Mouse (Mus musculus): ENCODE results near the gene Tstd1. TPM values are rescaled to one million over a fixed set of nuclear protein-coding genes. Genes with fewer than 3 reads are reported as not detected.
A peak's percentile ranks its signal among the peaks of the same experiment; 100 is the strongest.

The Tstd1 gene
- polyA plus RNA-seq (2015; fragmentation: Nextera tagmentation; extraction: Ambion mirVana), result 7.1 and 7.8 TPM in 2 replicates

DNA sequence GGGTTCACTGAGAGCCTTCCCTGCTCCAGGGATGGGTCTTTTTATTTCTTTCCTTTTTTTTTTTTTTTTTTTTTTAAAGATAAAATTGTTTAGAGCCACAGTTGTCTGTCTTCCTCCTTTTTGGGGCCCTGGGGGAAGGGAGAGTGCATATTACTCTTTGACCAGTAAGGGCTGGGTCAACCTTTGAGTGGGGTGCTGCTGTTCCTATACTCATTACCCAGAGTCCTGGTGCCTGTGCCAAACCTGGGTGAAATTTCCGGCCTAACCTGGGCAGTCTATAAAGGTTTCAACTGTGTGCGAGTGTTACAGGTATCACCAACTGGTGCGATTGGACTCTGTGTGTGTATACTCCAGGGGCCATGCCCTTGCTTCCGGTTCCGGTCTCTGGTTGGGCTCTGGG, at the start of gene Tstd1:
TSS of gene Tstd1 (plus strand) at position 213 of the 400 bp plus-strand sequence.
- no peaks in the 10 kb centered on the region; the same call in 1 of the 2 replicates for H3K36me3 ChIP-seq (ENCODE audit: insufficient read depth, low read length)
- 65% methylated on average over 5 of the region's 5 CpGs for WGBS

GRCm38 (mm10) chr1:171369845-171370556, 48.7 kb upstream of the Tstd1 start, which contains the start of gene Nectin4:
Gene Nectin4, plus strand, starts transcription at chr1:171370099.
- DNase-seq (ENCODE audit: low spot score) (peak; percentile 81), ATAC-seq (peak; percentile 90)
- TF ChIP-seq CTCF (IDR thresholded peaks at IDR 0.05), result no peak
- TF ChIP-seq EP300 (IDR thresholded peaks at IDR 0.05), result no peak
- Histone ChIP-seq H3K9ac (replicated peaks; ENCODE audit: low read depth) (peak within 1 kb of the TSS; percentile 9), H3K4me1 (ENCODE audit: insufficient read depth, low read depth, low read length) (peaks cover 4% of the 10 kb centered on the region; the same call in 1 of the 2 replicates), H3K4me2 (replicated peaks; ENCODE audit: low read depth, low read length) (peak within 1 kb of the TSS; percentile 36), H3K9me3 (ENCODE audit: low read length) (no peaks in the 10 kb centered on the region), H3K4me3 (ENCODE audit: low read depth, low read length) (peak within 1 kb of the TSS; percentile 8; the same call in 1 of the 2 replicates), H3K27ac (ENCODE audit: low read length) (peak within 1 kb of the TSS; percentile 89), H3K36me3 (ENCODE audit: insufficient read depth, low read length) (no peaks in the 10 kb centered on the region), H3K27me3 (replicated peaks; ENCODE audit: insufficient read depth, low read length) (no peaks in the 10 kb centered on the region)
- WGBS, result 19% methylated on average over 20 of the region's 20 CpGs

More for the DNA sequence above, at the start of gene Tstd1:
- H3K4me2 ChIP-seq (replicated peaks; ENCODE audit: low read depth, low read length), result no peak within 1 kb of the TSS
- ATAC-seq, result no peak
- TF ChIP-seq EP300 (IDR thresholded peaks at IDR 0.05) (no peak), CTCF (IDR thresholded peaks at IDR 0.05) (no peak)
- no peaks in the 10 kb centered on the region for H3K4me1 ChIP-seq (ENCODE audit: insufficient read depth, low read depth, low read length)
- no peak within 1 kb of the TSS for H3K9ac ChIP-seq (replicated peaks; ENCODE audit: low read depth)
- no peak within 1 kb of the TSS for H3K4me3 ChIP-seq (ENCODE audit: low read depth, low read length)
- no peak for DNase-seq (ENCODE audit: low spot score)
- H3K27me3 ChIP-seq (replicated peaks; ENCODE audit: insufficient read depth, low read length), result no peaks in the 10 kb centered on the region
- no peaks in the 10 kb centered on the region for H3K9me3 ChIP-seq (ENCODE audit: low read length)
- H3K27ac ChIP-seq (ENCODE audit: low read length), result no peak within 1 kb of the TSS

- Histone ChIP-seq H3K36me3 (ENCODE audit: insufficient read depth, low read length) (no peaks in the 10 kb centered on the region), H3K27me3 (replicated peaks; ENCODE audit: insufficient read depth, low read length) (no peaks in the 10 kb centered on the region), H3K4me3 (ENCODE audit: low read depth, low read length) (no peak overlapping the region), H3K9me3 (ENCODE audit: low read length) (no peaks in the 10 kb centered on the region), H3K4me2 (replicated peaks; ENCODE audit: low read depth, low read length) (0 out of 2 replicates have a peak overlapping the region, but pooled peaks have one; percentile 8), H3K27ac (ENCODE audit: low read length) (no peak overlapping the region), H3K4me1 (ENCODE audit: insufficient read depth, low read depth, low read length) (peaks cover 4% of the 10 kb centered on the region; the same call in 1 of the 2 replicates), H3K9ac (replicated peaks; ENCODE audit: low read depth) (no peak overlapping the region)
- 61% methylated on average over 3 of the region's 3 CpGs for WGBS
- no peak for ATAC-seq
- no peak for DNase-seq (ENCODE audit: low spot score)
- TF ChIP-seq EP300 (IDR thresholded peaks at IDR 0.05), result no peak
- TF ChIP-seq CTCF (IDR thresholded peaks at IDR 0.05), result no peak
Observed at GRCm38 (mm10) chr1:171372880-171373279, 45.8 kb upstream of the Tstd1 start.

- TF ChIP-seq CTCF (IDR thresholded peaks at IDR 0.05) (no peak), EP300 (IDR thresholded peaks at IDR 0.05) (no peak)
- H3K27me3 ChIP-seq (replicated peaks; ENCODE audit: insufficient read depth, low read length), result no peaks in the 10 kb centered on the region
- ATAC-seq (no peak), DNase-seq (ENCODE audit: low spot score) (no peak)
- H3K9ac ChIP-seq (replicated peaks; ENCODE audit: low read depth), result no peak overlapping the region
- H3K4me3 ChIP-seq (ENCODE audit: low read depth, low read length), result no peak overlapping the region
- H3K4me2 ChIP-seq (replicated peaks; ENCODE audit: low read depth, low read length), result no peak overlapping the region
- no peak overlapping the region for H3K27ac ChIP-seq (ENCODE audit: low read length)
- 6% methylated on average over 4 of the region's 4 CpGs for WGBS
- peaks cover 4% of the 10 kb centered on the region; the same call in 1 of the 2 replicates for H3K4me1 ChIP-seq (ENCODE audit: insufficient read depth, low read depth, low read length)
- no peaks in the 10 kb centered on the region for H3K36me3 ChIP-seq (ENCODE audit: insufficient read depth, low read length)
- no peaks in the 10 kb centered on the region for H3K9me3 ChIP-seq (ENCODE audit: low read length)
Observed at GRCm38 (mm10) chr1:171373946-171374345, 44.7 kb upstream of the Tstd1 start.

- Histone ChIP-seq H3K4me2 (replicated peaks; ENCODE audit: low read depth, low read length) (no peak overlapping the region), H3K9ac (replicated peaks; ENCODE audit: low read depth) (no peak overlapping the region), H3K4me3 (ENCODE audit: low read depth, low read length) (no peak overlapping the region), H3K4me1 (ENCODE audit: insufficient read depth, low read depth, low read length) (no peaks in the 10 kb centered on the region; the same call in 1 of the 2 replicates), H3K9me3 (ENCODE audit: low read length) (no peaks in the 10 kb centered on the region), H3K27me3 (replicated peaks; ENCODE audit: insufficient read depth, low read length) (no peaks in the 10 kb centered on the region), H3K27ac (ENCODE audit: low read length) (peak overlapping the region; percentile 43; the same call in 1 of the 2 replicates), H3K36me3 (ENCODE audit: insufficient read depth, low read length) (no peaks in the 10 kb centered on the region)
- ATAC-seq, result peak; percentile 95
- 36% methylated on average over 9 of the region's 9 CpGs for WGBS
- peak; percentile 89 for DNase-seq (ENCODE audit: low spot score)
- TF ChIP-seq EP300 (IDR thresholded peaks at IDR 0.05), result peak; percentile 71
- TF ChIP-seq CTCF (IDR thresholded peaks at IDR 0.05), result no peak
Observed at GRCm38 (mm10) chr1:171375646-171376097, 43.0 kb upstream of the Tstd1 start.

DNA sequence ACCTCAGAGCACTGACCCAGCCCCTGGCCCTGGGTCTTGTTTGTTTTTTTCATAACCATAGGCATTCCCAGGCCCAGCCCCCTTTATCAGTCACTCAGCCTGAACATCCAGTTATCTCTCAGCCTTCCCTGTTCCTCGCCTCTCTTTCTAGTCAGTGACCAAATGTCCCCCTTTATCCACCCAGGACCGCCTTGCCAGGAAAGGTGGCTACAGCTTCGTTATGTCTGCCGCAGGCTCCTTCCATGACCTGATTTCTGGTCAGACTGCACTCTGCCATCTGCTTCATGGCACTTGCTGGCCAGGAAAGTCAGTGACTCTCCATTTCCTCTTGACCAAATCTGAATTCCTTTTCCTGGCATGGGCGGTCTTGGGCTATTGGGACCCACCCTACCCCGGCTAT, 40.4 kb upstream of the Tstd1 start:
- TF ChIP-seq CTCF (IDR thresholded peaks at IDR 0.05) (no peak), EP300 (IDR thresholded peaks at IDR 0.05) (no peak)
- no peaks in the 10 kb centered on the region for H3K9me3 ChIP-seq (ENCODE audit: low read length)
- DNase-seq (ENCODE audit: low spot score) (no peak), ATAC-seq (no peak)
- no peak overlapping the region for H3K4me2 ChIP-seq (replicated peaks; ENCODE audit: low read depth, low read length)
- no peak overlapping the region for H3K4me3 ChIP-seq (ENCODE audit: low read depth, low read length)
- H3K36me3 ChIP-seq (ENCODE audit: insufficient read depth, low read length), result no peaks in the 10 kb centered on the region
- H3K27me3 ChIP-seq (replicated peaks; ENCODE audit: insufficient read depth, low read length), result no peaks in the 10 kb centered on the region
- no peak overlapping the region for H3K27ac ChIP-seq (ENCODE audit: low read length)
- no peaks in the 10 kb centered on the region; the same call in 1 of the 2 replicates for H3K4me1 ChIP-seq (ENCODE audit: insufficient read depth, low read depth, low read length)
- 81% methylated on average over 6 of the region's 6 CpGs for WGBS
- H3K9ac ChIP-seq (replicated peaks; ENCODE audit: low read depth), result no peak overlapping the region

All from lung, postnatal 0 days (tissue).